Mouse (Mus musculus) brain, adult 2 months (tissue): ENCODE data around the gene Ntmt1.
A peak's percentile ranks its signal among the peaks of the same experiment; 100 is the strongest.

Experiments used
- DNase-seq: peaks from one replicate; pipeline ENCODE4 v3.0.0; 2011; ENCODE audit warnings: low read depth, low spot score

Gene Ntmt1

DNA sequence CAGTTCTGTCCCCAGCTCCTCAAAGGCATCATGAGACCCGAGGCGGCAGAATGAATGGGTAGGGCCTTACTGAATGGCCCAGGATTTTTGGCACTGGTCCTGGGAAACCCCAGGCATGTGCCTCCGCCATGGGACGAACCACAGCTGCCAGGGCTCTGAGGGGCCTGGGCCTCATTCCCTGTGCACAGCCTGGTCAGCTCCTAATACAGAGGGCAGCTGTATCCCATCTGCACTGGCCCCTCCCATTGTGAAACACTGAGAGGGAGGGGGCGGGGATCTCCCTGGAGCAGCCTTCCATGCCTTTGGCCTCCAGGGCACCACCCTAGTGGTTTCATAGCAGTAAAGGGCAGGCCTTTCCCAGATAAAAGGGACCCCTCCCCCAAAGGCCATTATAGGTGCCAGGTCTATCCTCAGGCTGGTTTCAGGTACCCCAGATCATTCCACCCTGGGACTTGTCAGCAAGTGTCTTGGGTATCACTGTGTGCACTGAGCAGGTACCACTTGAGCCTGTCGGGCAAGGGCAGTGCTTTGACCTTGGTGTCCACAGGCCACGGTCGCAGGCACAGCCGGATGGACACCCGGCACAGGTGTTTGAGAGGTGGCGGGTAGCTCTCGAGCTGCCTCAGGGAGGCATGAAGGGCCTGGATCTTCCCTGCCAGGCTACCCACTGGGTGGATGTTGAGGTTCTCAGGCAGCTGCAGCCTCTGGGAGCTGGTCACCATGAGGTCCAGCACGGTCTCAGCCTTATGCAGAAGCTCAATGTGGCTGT lies 15.9 kb downstream of the Ntmt1 start:
- peak; percentile 70 for DNase-seq

DNA sequence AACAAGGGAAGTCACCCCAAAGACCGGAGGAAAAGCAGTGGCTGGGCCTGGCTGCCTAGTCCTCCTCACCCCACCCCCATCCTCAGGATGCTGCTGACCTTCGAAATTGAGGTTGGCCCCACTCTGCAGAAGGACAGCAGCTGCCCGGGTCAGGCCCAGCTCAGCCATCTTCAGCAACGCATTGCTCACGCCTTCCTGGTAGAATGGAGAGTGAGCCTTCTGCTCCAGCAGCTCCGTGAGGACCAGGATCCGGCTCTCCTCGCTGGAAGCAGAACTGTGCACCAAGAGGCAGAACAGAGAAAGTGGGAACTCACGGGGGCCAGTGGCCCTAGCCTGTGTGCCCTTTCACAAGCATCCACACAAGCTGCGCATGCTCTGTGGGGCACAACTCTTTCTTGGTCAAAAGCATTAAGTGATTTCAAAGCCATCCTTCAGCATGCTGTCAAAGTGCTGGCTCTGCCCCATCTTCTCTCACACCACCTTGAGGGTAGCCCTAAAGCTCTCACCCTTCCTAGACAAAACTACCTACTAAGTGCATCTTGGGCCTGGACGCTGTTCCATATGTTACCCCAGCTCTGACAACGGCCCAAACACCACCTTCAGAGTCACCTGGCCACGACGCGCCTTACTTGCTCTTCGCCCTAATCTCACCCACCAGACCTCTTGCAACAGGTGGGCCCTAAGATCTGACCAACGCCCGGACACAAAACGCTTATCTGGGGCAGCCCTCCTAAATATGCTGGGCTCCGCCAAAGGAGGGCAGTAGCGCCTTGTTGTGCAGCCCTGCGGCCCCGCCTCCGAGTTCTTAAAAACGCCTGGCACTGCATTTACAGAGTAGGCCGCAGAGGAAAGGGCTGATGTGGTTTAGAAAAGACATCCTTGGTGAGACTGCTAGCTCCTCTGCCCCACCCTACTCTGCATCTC lies 19.5 kb downstream of the Ntmt1 start:
- DNase-seq: peak; percentile 66

DNA sequence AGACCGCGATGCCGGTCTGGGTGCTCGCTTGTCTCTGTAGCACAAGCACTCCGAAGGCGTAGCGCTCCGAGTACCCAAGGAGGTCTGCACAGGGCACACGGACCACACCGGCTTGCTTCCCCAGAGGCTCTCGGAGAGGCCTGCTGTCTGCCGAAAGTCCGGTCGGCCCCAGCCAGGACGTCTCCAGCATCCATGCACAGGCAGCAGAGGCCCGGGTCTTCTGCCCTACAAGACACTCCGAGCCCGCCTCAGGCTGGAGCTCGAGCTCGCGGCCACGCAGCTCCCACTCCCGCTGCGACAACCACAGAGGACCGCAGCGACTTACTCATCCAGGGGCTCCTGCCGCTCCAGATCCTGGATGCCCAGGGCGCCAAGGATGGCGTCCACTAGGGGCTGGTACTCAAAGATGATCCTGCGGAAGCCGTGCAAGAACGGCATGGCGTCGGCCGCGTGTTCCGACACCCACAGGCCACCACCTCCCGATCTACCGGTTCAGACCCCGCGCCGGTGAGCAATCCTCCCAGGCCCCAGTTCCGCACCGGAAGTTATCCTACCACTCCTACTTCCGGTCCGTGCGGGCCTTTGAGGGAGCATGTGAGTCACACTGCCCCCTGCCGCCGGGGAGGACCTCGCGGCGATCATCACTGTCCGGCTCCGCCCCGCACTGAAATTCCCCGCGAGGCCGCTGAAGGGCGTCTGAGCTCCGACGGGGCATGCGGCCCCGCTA lies 20.3 kb downstream of the Ntmt1 start:
- peak; percentile 96 for DNase-seq

DNA sequence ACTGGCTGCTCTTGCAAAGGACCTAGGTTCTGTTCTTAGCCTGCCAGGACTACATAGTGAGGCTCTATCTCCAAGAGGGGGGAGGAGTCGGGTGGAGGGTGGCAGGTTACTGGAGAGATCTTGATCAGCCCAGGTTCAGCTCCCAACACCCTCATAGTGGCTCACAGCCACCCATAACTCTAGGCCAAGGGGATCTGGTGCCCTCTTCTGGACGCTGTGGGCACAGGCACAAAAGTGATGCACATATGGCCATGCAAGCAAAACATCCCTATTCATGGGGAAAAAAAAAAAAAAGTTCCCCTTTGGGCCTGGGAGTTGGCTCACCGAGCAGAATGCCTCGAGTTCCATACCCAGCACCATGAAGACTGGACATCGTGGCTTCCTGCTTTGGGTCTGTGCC lies 21.7 kb downstream of the Ntmt1 start:
- DNase-seq: no peak

DNA sequence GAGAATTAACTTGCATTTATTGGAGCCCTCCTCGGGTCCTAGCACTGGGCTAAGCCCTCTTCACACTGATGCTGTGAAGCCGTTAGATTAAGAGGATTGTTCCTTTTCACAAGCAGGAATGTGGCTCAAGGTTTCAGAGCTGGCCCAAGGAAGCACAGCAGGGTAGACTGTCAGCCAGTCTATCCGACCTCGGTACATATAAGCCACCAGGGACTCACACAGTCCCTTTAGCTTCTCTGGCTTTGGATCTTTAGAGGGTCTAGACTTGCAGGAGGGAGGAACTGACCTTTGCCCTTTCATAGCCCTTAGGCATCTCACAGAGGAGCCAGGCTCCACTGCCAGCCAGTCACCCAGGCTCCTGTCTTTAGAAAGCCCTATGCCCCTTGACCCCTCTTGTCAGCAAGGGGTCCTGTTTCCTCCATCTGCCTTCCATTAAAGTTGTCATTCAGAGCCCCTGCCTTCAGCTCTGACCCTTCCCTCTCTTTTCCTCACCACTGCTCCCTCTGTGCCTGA lies 22.7 kb downstream of the Ntmt1 start, which contains the start of gene Asb6:
Asb6 (minus strand) TSS at position 51 of the 513 bp plus-strand sequence.
- no peak for DNase-seq

DNA sequence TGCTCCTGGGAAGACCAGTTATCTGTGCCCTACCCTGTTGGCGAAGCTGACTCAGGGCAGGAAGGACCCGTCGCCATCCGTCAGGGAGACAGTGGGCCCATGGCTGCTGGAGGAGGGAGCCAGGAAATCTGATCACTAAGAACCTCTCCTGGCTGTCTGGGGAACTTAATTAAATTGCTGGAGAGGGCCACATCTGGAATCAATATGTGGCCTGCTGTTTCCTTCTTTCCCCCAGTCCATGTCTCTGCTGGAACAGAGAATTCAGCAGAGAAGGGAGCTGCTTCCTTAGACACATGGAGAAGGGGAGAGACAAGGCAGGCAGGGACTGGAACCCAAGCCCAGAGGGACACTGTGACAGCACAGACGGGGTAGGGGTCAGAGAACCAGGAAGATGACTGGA lies 26.0 kb downstream of the Ntmt1 start:
- DNase-seq: no peak

DNA sequence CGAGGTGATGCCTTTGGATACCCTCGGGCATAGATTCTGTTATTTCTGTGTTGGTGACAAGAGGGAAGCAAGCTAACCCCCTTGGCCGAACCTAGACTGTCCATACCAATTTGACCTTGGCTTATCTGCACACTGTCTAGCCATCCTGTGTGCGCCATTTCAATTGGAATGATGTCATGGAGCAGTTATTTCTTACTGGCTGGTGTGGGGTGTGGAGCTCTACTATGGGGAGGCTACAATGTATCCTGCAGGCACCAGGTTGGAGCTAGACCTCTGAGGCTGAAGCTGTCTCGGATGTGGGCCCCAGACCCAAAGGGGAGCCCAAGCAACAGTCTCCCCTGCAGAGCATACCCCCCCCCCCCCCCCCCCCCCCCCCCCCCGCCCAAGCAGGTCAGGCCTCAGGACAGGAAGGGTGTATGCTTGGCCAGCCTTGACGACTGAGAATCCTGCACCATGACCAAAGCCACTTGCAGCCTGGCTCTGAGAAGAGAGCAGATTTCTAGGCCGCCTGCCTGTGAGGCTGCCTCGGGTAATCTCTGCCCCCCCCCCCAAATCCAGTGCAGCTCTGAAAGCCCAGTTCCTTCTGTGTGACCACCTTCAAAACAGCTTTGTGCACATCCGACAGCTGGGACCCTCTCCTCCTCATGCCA lies 26.9 kb downstream of the Ntmt1 start, which contains the start of gene Prrx2:
Prrx2 (plus strand) TSS at position 600 of the 650 bp plus-strand sequence.
- DNase-seq: no peak

DNA sequence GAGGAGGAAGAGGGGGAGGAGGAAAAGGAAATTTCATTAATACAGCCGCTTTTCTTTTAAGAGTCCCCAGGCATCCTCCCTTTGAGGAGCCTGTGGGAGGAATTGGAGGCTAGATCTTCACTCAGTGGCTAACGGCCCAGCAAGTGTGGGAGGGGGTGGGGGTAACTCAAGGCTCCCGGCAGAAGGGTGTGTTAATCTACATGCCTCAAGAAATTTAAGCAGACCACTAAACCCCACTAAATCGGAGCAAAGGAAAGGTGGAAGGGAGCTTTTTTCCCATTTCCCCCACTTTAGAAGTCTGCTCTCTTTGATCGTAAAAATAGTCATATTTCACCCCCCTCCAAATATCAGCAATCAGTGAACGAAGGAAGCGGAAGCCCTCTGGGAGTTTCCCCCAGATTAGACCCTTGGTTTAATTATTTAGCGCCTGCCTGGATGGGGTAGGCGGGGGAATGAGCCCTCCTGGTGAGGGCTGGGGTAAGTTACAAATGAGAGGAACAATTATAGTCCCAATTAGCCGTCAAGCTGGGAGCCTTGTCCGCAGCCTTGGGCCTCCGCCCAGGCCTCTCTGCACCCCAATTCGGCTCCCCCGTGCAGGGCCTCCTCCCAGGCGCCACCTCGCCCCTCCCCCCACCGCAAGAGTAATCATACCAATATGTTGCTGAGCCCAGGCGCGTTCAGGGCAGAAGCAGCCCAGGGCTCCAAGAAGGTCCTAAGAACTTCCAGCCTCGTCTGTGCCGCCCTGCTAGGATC lies 28.8 kb downstream of the Ntmt1 start:
- peak; percentile 44 for DNase-seq

DNA sequence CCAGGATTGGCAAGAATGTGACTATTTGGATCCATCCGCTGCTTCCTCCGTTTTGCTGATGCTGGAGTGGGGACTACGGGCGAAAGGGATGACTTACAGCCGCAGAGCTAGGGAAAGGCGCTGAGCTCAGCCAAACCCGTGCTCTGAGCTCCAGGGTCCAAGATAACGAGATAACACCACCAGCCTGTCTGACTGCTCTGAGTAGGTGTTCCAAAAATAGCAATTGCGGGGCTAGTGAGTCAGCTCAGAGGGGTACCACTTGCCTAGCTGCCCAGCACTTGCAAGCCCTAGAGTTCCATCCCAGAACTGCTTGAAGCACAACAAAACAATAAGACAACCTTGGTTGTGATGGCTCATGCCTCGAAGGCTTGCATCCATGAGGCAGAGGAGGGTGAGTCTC lies 35.0 kb downstream of the Ntmt1 start:
- peak; percentile 34 for DNase-seq

DNA sequence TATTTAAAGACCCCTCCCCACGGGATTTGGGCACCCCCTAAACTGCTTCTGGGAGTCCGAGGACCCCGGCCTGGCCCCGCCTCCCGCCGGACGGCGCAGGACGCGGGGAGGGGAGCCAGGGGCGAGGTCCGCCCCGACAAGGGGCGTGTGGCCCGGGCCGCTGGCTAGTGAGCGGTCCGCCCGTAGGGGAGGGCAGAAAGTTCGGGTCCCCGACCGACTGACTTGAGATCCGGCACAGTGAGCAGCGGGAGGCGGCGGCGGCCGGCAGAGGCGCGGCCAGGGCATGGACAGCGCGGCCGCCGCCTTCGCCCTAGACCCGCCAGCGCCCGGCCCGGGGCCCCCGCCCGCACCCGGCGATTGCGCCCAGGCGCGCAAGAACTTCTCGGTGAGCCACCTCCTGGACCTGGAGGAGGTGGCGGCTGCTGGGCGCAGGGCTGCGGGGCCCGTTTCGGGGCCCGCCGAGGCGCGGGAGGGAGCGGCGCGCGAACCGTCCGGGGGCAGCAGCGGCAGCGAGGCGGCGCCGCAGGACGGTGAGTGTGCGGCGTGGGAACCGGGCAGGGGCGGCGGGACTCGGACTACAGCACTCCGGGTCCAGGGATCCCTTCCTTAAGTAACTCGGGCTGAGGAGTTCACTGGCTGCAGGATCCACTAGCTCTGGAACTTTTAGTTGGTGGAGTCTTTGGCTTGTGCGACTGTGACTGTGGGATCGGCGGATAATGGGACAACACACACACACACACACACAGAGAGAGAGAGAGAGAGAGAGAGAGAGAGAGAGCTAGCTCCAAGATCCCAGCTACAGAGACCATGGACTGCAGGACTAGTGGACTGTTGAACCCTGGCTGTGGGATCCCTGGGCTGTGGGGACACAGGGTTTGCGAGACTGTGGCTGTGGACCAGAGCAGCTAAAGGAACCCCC lies 37.8 kb downstream of the Ntmt1 start:
- no peak for DNase-seq

DNA sequence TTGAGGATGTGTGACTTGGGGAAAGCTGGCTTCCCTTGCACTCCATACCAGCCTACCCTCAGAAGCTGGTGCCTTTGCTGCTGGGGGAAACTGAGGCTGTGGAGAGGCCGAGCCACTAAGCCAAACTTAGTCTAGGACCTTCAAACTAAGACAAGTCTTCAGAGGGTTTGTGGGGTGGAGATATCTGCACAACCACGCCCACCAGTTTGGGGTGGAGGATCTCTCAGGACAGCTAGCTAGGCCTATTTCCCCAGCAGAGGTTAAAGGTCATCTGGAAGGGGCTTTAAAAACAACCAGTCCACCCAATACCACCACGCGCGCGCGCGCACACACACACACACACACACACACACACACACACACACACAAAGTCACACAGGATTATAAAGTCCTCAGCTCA lies 38.6 kb downstream of the Ntmt1 start:
- DNase-seq: no peak

DNA sequence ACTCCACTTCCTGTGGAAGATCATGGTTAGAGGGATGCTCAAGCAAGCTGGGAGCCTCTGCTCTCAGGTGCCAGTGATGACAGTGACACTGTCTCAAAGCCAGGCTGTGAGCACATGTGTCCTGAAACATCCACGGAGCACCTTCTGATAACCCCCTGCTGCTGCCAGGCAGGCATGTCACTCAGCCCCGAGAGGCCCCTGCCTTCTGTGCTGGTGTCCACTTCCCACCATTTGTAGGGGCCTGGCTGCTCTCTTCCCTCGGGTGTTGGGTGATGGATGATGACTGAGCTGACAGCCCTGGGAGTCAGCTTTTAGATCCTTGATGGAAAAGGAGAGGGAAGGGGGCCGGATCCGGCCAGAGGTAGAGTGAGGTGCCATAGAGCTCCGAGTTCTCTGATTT lies 39.1 kb downstream of the Ntmt1 start:
- no peak for DNase-seq

DNA sequence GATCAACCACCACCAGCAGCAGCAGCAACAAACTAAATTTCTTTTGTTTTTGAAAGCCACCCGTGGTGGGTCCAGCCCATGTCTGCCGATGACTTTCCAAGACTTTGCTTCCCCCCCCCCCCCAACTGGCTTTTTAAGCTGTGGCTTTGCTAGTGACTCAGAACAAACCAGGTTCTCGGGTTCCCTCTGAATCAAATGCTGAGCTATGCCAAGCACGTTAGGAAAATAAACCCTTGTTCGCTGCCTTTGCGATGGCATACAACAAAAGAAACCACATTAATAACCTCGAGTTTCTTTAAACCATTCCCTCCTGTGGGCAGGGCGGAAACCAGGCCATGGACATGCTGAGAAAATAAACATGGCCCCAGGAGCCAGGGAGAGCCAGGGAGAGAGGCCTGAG lies 40.6 kb downstream of the Ntmt1 start:
- DNase-seq: no peak

DNA sequence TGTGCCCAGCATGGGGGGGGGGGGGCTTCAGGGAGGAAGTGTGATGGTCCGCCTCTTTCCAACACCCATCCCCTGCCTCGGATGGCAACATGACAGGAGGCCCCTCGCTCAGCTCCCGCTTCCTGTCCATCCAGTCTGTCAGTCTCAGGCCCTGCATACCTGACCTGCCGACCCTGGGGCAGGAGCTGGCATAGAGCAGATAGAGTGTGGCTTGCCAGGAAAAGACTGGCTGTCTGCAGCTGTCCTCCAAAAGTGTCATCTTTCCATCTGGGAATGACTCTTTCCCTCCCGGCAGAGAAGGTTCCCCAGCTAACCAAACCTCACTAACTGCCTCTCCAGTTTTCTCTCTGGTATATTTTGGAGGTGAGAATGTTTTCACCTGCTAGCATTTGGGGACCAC lies 43.0 kb downstream of the Ntmt1 start:
- DNase-seq: no peak

DNA sequence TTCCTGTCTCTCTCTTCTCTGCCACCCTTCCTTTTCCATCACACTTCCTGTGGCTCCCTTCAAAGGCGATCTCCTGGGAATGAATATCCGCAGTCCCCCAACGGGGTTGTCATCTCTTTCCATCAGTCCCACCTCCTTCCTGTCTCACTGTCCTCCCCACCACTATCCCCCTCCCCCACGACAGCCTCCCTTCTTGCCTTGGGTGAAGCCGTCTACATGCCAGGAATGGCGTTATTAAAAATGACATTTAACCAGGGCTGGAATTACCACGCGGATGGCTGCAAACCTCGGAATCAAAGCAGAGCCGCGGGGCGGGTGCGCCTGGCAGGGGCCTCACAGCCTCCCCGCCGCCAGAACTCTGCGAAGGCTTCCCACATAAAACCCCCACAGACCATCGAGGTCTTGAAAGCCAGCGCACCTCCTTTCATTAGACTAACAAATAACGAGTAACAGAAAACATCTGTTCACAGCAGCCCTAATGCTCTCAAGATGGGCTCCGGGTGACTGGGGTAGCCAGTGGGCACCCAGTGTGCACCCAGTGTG lies 45.2 kb downstream of the Ntmt1 start:
- DNase-seq: no peak

DNA sequence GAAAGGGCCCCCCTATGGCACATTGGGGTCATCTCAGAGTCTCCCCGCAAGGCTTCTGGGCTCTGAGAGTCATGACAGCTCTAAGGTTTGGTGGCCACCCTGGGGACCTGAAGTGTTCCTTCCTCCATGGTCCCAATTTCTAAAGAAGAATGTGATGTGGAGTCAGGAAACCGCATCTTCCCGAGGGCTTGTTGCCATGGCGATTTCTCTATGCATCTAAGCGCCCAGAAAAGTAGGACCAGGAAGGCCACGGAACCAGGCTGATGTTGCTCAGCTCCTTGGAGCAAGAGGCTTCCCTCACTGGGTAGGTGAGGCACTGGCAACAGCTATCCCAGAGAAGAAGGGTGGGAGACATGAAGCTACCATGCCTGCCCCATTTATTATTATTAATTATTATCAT lies 49.5 kb downstream of the Ntmt1 start:
- peak; percentile 65 for DNase-seq

DNA sequence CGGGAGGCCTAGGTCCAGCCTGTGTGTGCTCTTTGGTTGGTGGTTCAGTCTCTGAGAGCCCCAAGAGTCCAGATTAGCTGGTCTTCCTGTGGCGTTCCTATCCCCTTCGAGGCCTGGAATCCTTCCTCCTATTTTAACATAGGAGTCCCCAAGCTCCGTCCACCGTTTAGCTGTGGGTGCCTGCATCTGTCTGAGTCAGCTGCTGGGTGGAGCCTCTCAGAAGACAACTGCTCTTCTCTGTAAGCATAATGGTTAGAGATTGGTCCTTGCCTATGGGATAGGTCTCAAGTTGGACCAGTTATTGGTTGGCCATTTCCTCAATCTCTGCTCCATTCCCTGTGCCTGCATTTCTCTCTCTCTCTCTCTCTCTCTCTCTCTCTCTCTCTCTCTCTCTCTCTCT lies 52.2 kb downstream of the Ntmt1 start:
- DNase-seq: no peak

DNA sequence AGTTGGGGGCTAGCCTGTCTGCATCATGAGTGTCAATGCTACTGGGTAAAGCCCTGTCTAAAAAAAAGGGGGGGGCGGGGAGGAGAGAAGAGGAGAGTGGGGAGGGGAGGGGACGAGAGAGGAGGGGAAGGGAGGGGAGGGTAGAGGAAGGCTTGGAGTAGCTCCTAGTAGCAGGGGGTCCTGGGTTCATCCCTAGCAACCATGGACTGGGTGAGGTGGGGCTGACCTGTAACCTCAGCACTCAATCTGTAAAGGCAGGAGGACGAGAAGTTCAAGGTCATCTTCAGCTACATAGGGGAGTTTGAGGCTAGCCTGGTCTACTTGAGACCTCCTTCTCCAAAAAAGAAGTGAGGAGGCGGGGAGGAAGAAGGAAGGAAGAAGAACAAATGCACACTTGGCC lies 54.5 kb downstream of the Ntmt1 start:
- no peak for DNase-seq

DNA sequence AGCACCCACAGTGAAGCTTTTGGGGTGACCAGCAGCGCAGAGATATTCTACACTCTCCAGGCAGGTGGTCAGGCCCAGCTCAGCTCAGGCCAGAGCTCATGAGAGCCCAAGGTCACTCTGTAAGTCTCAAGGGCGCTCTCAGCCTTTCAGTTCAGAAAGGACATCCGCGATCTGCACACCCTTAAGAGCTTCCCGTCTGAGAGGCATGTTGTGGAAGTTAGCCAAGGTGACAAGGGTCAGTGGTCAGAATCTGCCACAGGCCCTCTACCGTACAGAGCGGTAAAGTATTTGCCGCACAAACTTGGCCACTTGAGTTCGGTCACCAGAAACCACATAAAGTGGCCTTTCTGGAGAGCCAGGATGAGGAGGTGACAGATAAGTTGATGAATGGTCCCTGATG lies 55.9 kb downstream of the Ntmt1 start:
- DNase-seq: no peak
